In genomic region chr7:143296001-143296379, GRCm38 (mm10) we compare ENCODE assay signal across 8 mouse cellular contexts.
DNase-seq lines count a peak whose midpoint lies in the region; ATAC-seq and TF ChIP-seq lines count a peak whose summit lies in the region.

No protein-coding gene starts in this region.

- peak overlapping the region; percentile 68 for H3K27ac ChIP-seq in lung, embryonic 15.5 days
- peak overlapping the region; percentile 29 for H3K27ac ChIP-seq in brown adipose tissue, adult 24 weeks (replicated peaks; ENCODE audit: low read depth, low read length)
- H3K27ac ChIP-seq in forebrain, embryonic 15.5 days (replicated peaks), result peak overlapping the region; percentile 73
- peak overlapping the region; percentile 55 for H3K27ac ChIP-seq in liver, adult 2 months (replicated peaks; ENCODE audit: insufficient read depth, low read depth, low read length)

- no peak for TF ChIP-seq CTCF in liver, adult 2 months (IDR thresholded peaks at IDR 0.05; ENCODE audit: low read depth, low read length)

- peaks cover 27% of the 10 kb centered on the region for H3K4me1 ChIP-seq in lung, embryonic 15.5 days
- H3K4me1 ChIP-seq in brown adipose tissue, adult 24 weeks (ENCODE audit: control insufficient read depth, insufficient read depth, insufficient read length, low read length), result no peaks in the 10 kb centered on the region
- H3K4me1 ChIP-seq in forebrain, embryonic 15.5 days, result peaks cover 12% of the 10 kb centered on the region; the same call in 1 of the 2 replicates
- 0 out of 2 replicates have a peak, but pooled peaks cover 3% of the 10 kb centered on the region for H3K4me1 ChIP-seq in liver, adult 2 months (ENCODE audit: control insufficient read depth, insufficient read depth, low read length)

- H3K27me3 ChIP-seq in lung, embryonic 15.5 days, result no peaks in the 10 kb centered on the region
- H3K27me3 ChIP-seq in forebrain, embryonic 15.5 days, result no peaks in the 10 kb centered on the region
- H3K27me3 ChIP-seq in liver, adult 2 months (ENCODE audit: control insufficient read depth, insufficient read depth, low read length), result no peaks in the 10 kb centered on the region

- peak overlapping the region; percentile 48 for H3K4me2 ChIP-seq in lung, embryonic 15.5 days
- H3K4me2 ChIP-seq in forebrain, embryonic 15.5 days (replicated peaks), result peak overlapping the region; percentile 52

- H3K4me3 ChIP-seq in lung, embryonic 15.5 days, result peak overlapping the region; percentile 52
- peak overlapping the region; percentile 75 for H3K4me3 ChIP-seq in brown adipose tissue, adult 24 weeks (ENCODE audit: insufficient read depth, low read depth, low read length)
- H3K4me3 ChIP-seq in forebrain, embryonic 15.5 days, result peak overlapping the region; percentile 60
- H3K4me3 ChIP-seq in liver, adult 2 months (ENCODE audit: insufficient read depth, low read depth, low read length), result peak overlapping the region; percentile 62

- WGBS in lung, embryonic 15.5 days, result 46% methylated on average over 20 of the region's 20 CpGs
- WGBS in forebrain, embryonic 15.5 days, result 52% methylated on average over 20 of the region's 20 CpGs
- 56% methylated on average over 20 of the region's 20 CpGs for WGBS in liver, adult 2 months

- no peak for TF ChIP-seq POLR2A in liver, adult 2 months (IDR thresholded peaks at IDR 0.05; ENCODE audit: extremely low read depth, insufficient read depth, low read length)

- H3K9ac ChIP-seq in lung, embryonic 15.5 days, result peak overlapping the region; percentile 54
- peak overlapping the region; percentile 50 for H3K9ac ChIP-seq in forebrain, embryonic 15.5 days (replicated peaks)
- H3K9ac ChIP-seq in liver, adult 2 months (ENCODE audit: low read depth, low read length), result peak overlapping the region; percentile 69

- H3K79me2 ChIP-seq in liver, adult 2 months (ENCODE audit: control insufficient read depth, insufficient read depth, low read length), result peaks cover 11% of the 10 kb centered on the region; the same call in 1 of the 2 replicates

- ATAC-seq in lung, embryonic 15.5 days (ENCODE audit: borderline replicate concordance, extremely low read depth, low FRiP score, low TSS enrichment), result peak; percentile 29
- peak; percentile 59 for ATAC-seq in forebrain, embryonic 15.5 days (replicated peaks)

- no peak for DNase-seq in lung, postnatal 25 days (ENCODE audit: low spot score)
- DNase-seq in liver, adult 2 months (ENCODE audit: extremely low read depth, low read depth, low spot score), result peak; percentile 26
- DNase-seq in retina, postnatal 1 day, result peak; percentile 49
- no peak for DNase-seq in adrenal gland, adult 18-20 months (ENCODE audit: low spot score in 2 of 2)
- no peak for DNase-seq in left cerebral cortex, adult 9 months (ENCODE audit: low spot score in 2 of 2)

- H3K9me3 ChIP-seq in lung, embryonic 15.5 days, result no peaks in the 10 kb centered on the region
- H3K9me3 ChIP-seq in forebrain, embryonic 15.5 days, result 0 out of 2 replicates have a peak, but pooled peaks cover 3% of the 10 kb centered on the region

- no peaks in the 10 kb centered on the region for H3K36me3 ChIP-seq in lung, embryonic 15.5 days
- no peaks in the 10 kb centered on the region for H3K36me3 ChIP-seq in forebrain, embryonic 15.5 days
- no peaks in the 10 kb centered on the region for H3K36me3 ChIP-seq in liver, adult 2 months (ENCODE audit: control insufficient read depth, insufficient read depth, low read length)

Comparison
In these comparisons a context has a peak if more than half of its experiments do, and no peak if none do; other contexts are left out.
1. DNase-seq: peak in liver, adult 2 months (single experiment) and retina, postnatal 1 day (single experiment); none in lung, postnatal 25 days (single experiment), adrenal gland, adult 18-20 months (0 of 2) and left cerebral cortex, adult 9 months (0 of 2).
2. Peak in every context shown above with its lines, with median percentiles within 50 percentile points of each other: H3K27ac ChIP-seq, H3K4me3 ChIP-seq and H3K9ac ChIP-seq.